21 mouse cellular contexts compared by ENCODE assay signal in the genomic region with DNA sequence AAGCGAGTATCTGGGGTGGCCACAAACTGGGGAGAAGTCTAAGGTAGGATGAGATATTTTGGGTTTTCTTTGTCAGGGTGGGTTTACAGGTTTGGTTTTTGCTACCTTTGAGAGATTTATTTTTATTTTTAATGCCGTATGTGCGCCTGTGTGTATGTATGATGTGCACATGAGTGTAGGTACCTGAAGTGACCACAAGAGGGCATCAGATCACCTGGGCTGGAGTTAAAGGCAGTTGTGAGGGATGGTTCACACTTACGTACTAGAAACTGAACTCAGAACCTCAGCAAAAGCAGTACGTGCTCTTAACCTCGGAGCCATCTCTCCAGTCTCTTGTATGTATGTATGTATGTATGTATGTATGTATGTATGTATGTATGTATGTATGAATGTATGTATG. TPM values are rescaled to one million over a fixed set of nuclear protein-coding genes. Genes with fewer than 3 reads are reported as not detected.
DNase-seq lines count a peak whose midpoint lies in the region; ATAC-seq and TF ChIP-seq lines count a peak whose summit lies in the region.
"Had no signal": no experiment of that assay in that cellular context is flagged by ENCODE, and none has a peak within 500 bp of the region (broad histone marks: within the 10 kb centered on the region; RNA-seq: fewer than 3 reads in every experiment).

No protein-coding gene starts in this region.

- no peak for TF ChIP-seq POLR2A in kidney, adult 2 months (IDR thresholded peaks at IDR 0.05; ENCODE audit: low read depth, low read length)

- 0 out of 2 replicates have a peak, but pooled peaks have one; percentile 10 for TF ChIP-seq CTCF in kidney, adult 2 months (conservative IDR thresholded peaks at IDR 0.05; ENCODE audit: insufficient read depth, insufficient read length, low read depth, low read length)
- TF ChIP-seq CTCF in lung, postnatal 0 days (IDR thresholded peaks at IDR 0.05) = peak; percentile 52

- H3K27me3 ChIP-seq in kidney, adult 2 months (replicated peaks; ENCODE audit: control insufficient read depth, insufficient read depth, low read length) = no peaks in the 10 kb centered on the region
- H3K27me3 ChIP-seq in lung, postnatal 0 days (replicated peaks; ENCODE audit: insufficient read depth, low read length) = no peaks in the 10 kb centered on the region
- H3K27me3 ChIP-seq: forebrain, embryonic 15.5 days; heart, embryonic 15.5 days; hindbrain, embryonic 13.5 days; intestine, embryonic 15.5 days; neural tube, embryonic 15.5 days had no signal

- ATAC-seq in lung, postnatal 0 days = no peak
- ATAC-seq: forebrain, embryonic 15.5 days; intestine, embryonic 15.5 days; midbrain, embryonic 16.5 days had no signal

- TF ChIP-seq EP300 in lung, postnatal 0 days (IDR thresholded peaks at IDR 0.05) = no peak

- no peak overlapping the region for H3K27ac ChIP-seq in kidney, adult 2 months (ENCODE audit: insufficient read depth, low read depth, low read length)
- no peak overlapping the region for H3K27ac ChIP-seq in lung, postnatal 0 days (ENCODE audit: low read length)
- H3K27ac ChIP-seq: forebrain, embryonic 15.5 days; heart, embryonic 15.5 days; hindbrain, embryonic 13.5 days; intestine, embryonic 15.5 days; limb, embryonic 10.5 days; macrophage; neural tube, embryonic 15.5 days had no signal

- WGBS in kidney, adult 2 months = 98% methylated on average over 6 of the region's 6 CpGs
- 97% methylated on average over 6 of the region's 6 CpGs for WGBS in lung, postnatal 0 days

- no peak overlapping the region for H3K9ac ChIP-seq in lung, postnatal 0 days (replicated peaks; ENCODE audit: low read depth)
- H3K9ac ChIP-seq: forebrain, embryonic 15.5 days; heart, embryonic 15.5 days; hindbrain, embryonic 13.5 days; intestine, embryonic 15.5 days; neural tube, embryonic 15.5 days had no signal

- H3K36me3 ChIP-seq in kidney, adult 2 months (ENCODE audit: control insufficient read depth, insufficient read depth, low read length) = no peaks in the 10 kb centered on the region; the same call in 1 of the 2 replicates
- peaks cover 50% of the 10 kb centered on the region for H3K36me3 ChIP-seq in lung, postnatal 0 days (ENCODE audit: insufficient read depth, low read length)
- H3K36me3 ChIP-seq: forebrain, embryonic 15.5 days had no signal

- no peak overlapping the region for H3K4me3 ChIP-seq in kidney, adult 2 months (ENCODE audit: insufficient read depth, low read depth, low read length)
- no peak overlapping the region for H3K4me3 ChIP-seq in lung, postnatal 0 days (ENCODE audit: low read depth, low read length)
- H3K4me3 ChIP-seq: forebrain, embryonic 15.5 days; heart, embryonic 15.5 days; hindbrain, embryonic 13.5 days; intestine, embryonic 15.5 days; limb, embryonic 10.5 days; neural tube, embryonic 15.5 days had no signal

- H3K9me3 ChIP-seq in lung, postnatal 0 days (ENCODE audit: low read length) = no peaks in the 10 kb centered on the region
- H3K9me3 ChIP-seq: forebrain, embryonic 15.5 days; hindbrain, embryonic 13.5 days; intestine, embryonic 15.5 days; limb, embryonic 10.5 days; neural tube, embryonic 15.5 days had no signal

- DNase-seq in kidney, adult 2 months = no peak
- DNase-seq in kidney, postnatal 25 days = no peak
- no peak for DNase-seq in lung, postnatal 0 days (ENCODE audit: low spot score)
- no peak for DNase-seq in lung, postnatal 25 days (ENCODE audit: low spot score)
- DNase-seq in R1 (ENCODE audit: low read depth, low spot score) = peak; percentile 49
- DNase-seq in induced T-regulatory cell, adult 2 months (ENCODE audit: low read depth) = peak; percentile 21
- no peak for DNase-seq in right cerebral cortex, adult 18-20 months
- no peak for DNase-seq in retina, postnatal 1 day
- DNase-seq: adrenal gland, postnatal 14 days; cerebellum, adult 9-10 months; gastrocnemius, postnatal 36 days; heart, postnatal 36 days; lung, adult 2 months had no signal

- H3K4me1 ChIP-seq in kidney, adult 2 months (ENCODE audit: control insufficient read depth, insufficient read depth, low read length) = no peaks in the 10 kb centered on the region
- H3K4me1 ChIP-seq in lung, postnatal 0 days (ENCODE audit: insufficient read depth, low read depth, low read length) = no peaks in the 10 kb centered on the region
- H3K4me1 ChIP-seq: forebrain, embryonic 15.5 days; intestine, embryonic 15.5 days; neural tube, embryonic 15.5 days had no signal

- H3K4me2 ChIP-seq in lung, postnatal 0 days (replicated peaks; ENCODE audit: low read depth, low read length) = no peak overlapping the region
- H3K4me2 ChIP-seq: forebrain, embryonic 15.5 days; heart, embryonic 15.5 days; hindbrain, embryonic 13.5 days; intestine, embryonic 15.5 days; neural tube, embryonic 15.5 days had no signal

RNA-seq across cellular contexts. Expression of gene Anxa2, which starts 39.4 kb away (rescaled TPM):
- 122 and 131 TPM in 2 replicates for polyA plus RNA-seq in kidney, adult 2 months (2012; rRNA removed)
- 1,095 and 1,144 TPM in 2 replicates for polyA plus RNA-seq in lung, postnatal 0 days (2015; fragmentation: Nextera tagmentation; extraction: Ambion mirVana)

Comparison
In these comparisons a context has a peak if more than half of its experiments do, and no peak if none do; other contexts are left out.
1. DNase-seq: peak in R1 (single experiment) and induced T-regulatory cell, adult 2 months (single experiment); none in kidney, adult 2 months (single experiment), kidney, postnatal 25 days (0 of 2), lung, postnatal 0 days (single experiment), lung, postnatal 25 days (single experiment), right cerebral cortex, adult 18-20 months (single experiment) and retina, postnatal 1 day (single experiment).